Mouse (Mus musculus): ENCODE measurements around the gene Il12b. TPM values are rescaled to one million over a fixed set of nuclear protein-coding genes. Genes with fewer than 3 reads are reported as not detected.

Il12b gene
- polyA plus RNA-seq, 1 experiment from 2014 or later, result not detected

- 91% methylated on average over 4 of the region's 4 CpGs for WGBS
- H3K27ac ChIP-seq, result no peak overlapping the region
- H3K4me2 ChIP-seq, result no peak overlapping the region
- H3K36me3 ChIP-seq (replicated peaks), result no peaks in the 10 kb centered on the region
- H3K4me3 ChIP-seq, result no peak overlapping the region
- H3K27me3 ChIP-seq (replicated peaks), result no peaks in the 10 kb centered on the region
- no peaks in the 10 kb centered on the region; the same call in 1 of the 2 replicates for H3K4me1 ChIP-seq
- no peak for ATAC-seq (replicated peaks)
- H3K9ac ChIP-seq, result no peak overlapping the region
- H3K9me3 ChIP-seq, result no peaks in the 10 kb centered on the region
These were observed 4.5 kb upstream of the Il12b start for GRCm38 (mm10) chr11:44395401-44395800.

GRCm38 (mm10) chr11:44397551-44397950, 2.3 kb upstream of the Il12b start:
- WGBS, result 83% methylated on average over 3 of the region's 3 CpGs
- no peak for ATAC-seq (replicated peaks)

DNA sequence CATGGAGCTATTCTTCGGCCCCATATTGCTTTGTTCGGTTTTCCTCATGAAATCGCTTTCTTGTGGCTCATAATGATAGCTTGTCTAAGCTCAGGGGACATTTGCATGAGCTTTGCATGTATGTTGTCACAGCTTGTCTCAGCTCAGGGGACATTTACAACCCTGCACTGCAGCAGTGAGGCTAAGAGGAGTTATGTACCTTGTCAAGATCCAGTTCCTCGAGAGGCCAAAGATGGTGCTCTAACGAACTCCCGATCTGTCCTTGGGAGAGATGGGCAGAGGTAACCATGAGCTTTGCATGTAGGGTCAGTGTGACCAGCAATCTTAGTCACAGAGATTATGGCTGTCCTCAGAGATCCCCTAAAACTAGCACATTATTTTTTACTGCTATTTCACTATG, 1.5 kb upstream of the Il12b start:
- no peak overlapping the region for H3K9ac ChIP-seq
- no peaks in the 10 kb centered on the region for H3K9me3 ChIP-seq
- H3K36me3 ChIP-seq (replicated peaks), result no peaks in the 10 kb centered on the region
- no peak for ATAC-seq (replicated peaks)
- peak overlapping the region; percentile 65; the same call in 1 of the 2 replicates for H3K4me2 ChIP-seq
- H3K4me3 ChIP-seq, result no peak overlapping the region
- no peak overlapping the region for H3K27ac ChIP-seq
- no peaks in the 10 kb centered on the region; the same call in 1 of the 2 replicates for H3K4me1 ChIP-seq
- no peaks in the 10 kb centered on the region for H3K27me3 ChIP-seq (replicated peaks)
- 67% methylated on average over 6 of the region's 6 CpGs for WGBS

More at GRCm38 (mm10) chr11:44397551-44397950, 2.3 kb upstream of the Il12b start:
- Histone ChIP-seq H3K4me1 (no peaks in the 10 kb centered on the region; the same call in 1 of the 2 replicates), H3K9me3 (no peaks in the 10 kb centered on the region), H3K4me3 (no peak overlapping the region), H3K27me3 (replicated peaks) (no peaks in the 10 kb centered on the region), H3K36me3 (replicated peaks) (no peaks in the 10 kb centered on the region), H3K9ac (no peak overlapping the region), H3K27ac (no peak overlapping the region), H3K4me2 (no peak overlapping the region)

DNA sequence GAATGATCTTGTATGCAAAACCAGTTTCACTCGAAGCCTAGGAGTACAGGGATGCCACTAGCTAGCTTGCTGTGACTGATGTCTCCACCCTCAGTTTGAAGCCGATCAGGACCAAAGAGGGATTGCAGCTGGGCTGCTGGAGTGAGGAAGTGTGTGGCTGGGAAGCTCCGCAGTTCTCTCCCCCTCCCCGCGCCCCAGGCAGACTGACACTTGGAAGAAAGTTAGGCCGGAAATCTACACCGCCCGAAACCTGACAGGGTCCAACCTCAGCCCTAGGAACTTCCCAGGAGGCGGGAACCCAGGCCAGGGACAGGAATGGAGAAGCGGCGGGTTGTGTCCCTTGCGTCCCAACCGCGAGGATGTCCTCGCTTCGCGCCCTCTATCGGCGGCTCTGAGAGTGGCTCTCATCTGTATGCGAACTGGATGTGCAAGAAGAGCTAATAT, 1.1 kb upstream of the Il12b start:
- WGBS, result 5% methylated on average over 20 of the region's 20 CpGs
- H3K9me3 ChIP-seq, result no peaks in the 10 kb centered on the region
- H3K36me3 ChIP-seq (replicated peaks), result no peaks in the 10 kb centered on the region
- peak overlapping the region; percentile 39; the same call in 1 of the 2 replicates for H3K9ac ChIP-seq
- H3K4me1 ChIP-seq, result no peaks in the 10 kb centered on the region; the same call in 1 of the 2 replicates
- H3K4me3 ChIP-seq, result peak overlapping the region; percentile 34
- no peaks in the 10 kb centered on the region for H3K27me3 ChIP-seq (replicated peaks)
- H3K4me2 ChIP-seq, result peak overlapping the region; percentile 65
- ATAC-seq (replicated peaks), result peak; percentile 75
- no peak overlapping the region for H3K27ac ChIP-seq

- peaks cover 10% of the 10 kb centered on the region; the same call in 1 of the 2 replicates for H3K4me1 ChIP-seq
- no peak overlapping the region for H3K4me3 ChIP-seq
- ATAC-seq (replicated peaks), result peak; percentile 70; the same call in 1 of the 2 replicates
- H3K4me2 ChIP-seq, result no peak overlapping the region
- H3K27me3 ChIP-seq (replicated peaks), result no peaks in the 10 kb centered on the region
- no peak overlapping the region for H3K9ac ChIP-seq
- WGBS, result 47% methylated on average over 5 of the region's 5 CpGs
- no peak overlapping the region for H3K27ac ChIP-seq
- no peaks in the 10 kb centered on the region for H3K9me3 ChIP-seq
- no peaks in the 10 kb centered on the region for H3K36me3 ChIP-seq (replicated peaks)
These were observed 2.0 kb downstream of the Il12b start for GRCm38 (mm10) chr11:44401635-44402548.

DNA sequence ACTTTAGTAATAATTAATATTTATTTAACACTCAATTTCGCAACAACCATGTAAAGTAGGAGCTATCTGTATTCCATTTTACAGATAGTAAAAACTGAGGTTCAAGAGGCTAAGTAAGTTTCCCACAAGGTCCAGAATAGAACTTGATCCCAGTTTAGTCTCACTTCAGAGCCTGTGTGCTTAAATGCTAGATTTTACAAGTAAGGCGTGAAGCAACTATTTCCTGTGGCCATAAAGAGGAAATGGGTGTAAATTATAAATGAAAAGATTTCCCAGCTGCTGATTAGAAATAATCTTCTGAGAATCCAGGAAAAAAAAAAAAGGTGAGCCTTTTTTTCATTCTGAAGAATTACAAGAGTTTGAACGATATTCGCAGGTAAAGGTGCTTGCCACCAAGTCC, 5.2 kb downstream of the Il12b start:
- Histone ChIP-seq H3K4me1 (0 out of 2 replicates have a peak, but pooled peaks cover 10% of the 10 kb centered on the region), H3K9ac (no peak overlapping the region), H3K4me3 (no peak overlapping the region), H3K27me3 (replicated peaks) (0 out of 2 replicates have a peak, but pooled peaks cover 3% of the 10 kb centered on the region), H3K4me2 (no peak overlapping the region), H3K27ac (no peak overlapping the region), H3K36me3 (replicated peaks) (no peaks in the 10 kb centered on the region), H3K9me3 (no peaks in the 10 kb centered on the region)
- ATAC-seq (replicated peaks), result no peak
- 91% methylated on average over 4 of the region's 4 CpGs for WGBS

DNA sequence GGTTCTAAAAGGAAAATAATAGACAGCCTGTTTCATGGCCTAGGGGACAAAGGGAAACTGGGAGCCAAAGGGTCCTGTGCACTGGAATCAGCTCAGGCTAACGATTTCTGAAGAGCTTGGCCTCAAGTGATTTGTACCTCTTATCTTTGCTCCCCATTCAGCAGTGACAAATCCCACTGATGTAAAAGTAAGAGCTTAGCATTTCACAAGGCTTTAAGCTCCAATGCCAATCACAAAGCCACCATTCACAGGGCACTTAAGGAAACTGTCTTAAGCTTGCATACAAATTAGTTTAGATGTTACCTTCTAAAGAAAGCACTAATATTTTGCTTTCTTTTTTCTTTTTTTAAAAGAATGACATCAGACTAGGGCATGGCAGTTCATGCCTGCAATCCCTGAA, 6.1 kb downstream of the Il12b start:
- no peak overlapping the region for H3K9ac ChIP-seq
- peak; percentile 62 for ATAC-seq (replicated peaks)
- H3K4me1 ChIP-seq, result 0 out of 2 replicates have a peak, but pooled peaks cover 10% of the 10 kb centered on the region
- H3K27ac ChIP-seq, result no peak overlapping the region
- H3K36me3 ChIP-seq (replicated peaks), result no peaks in the 10 kb centered on the region
- no peak overlapping the region for H3K4me3 ChIP-seq
- no peaks in the 10 kb centered on the region for H3K9me3 ChIP-seq
- 8% methylated on average over 1 of the region's 1 CpGs for WGBS
- 0 out of 2 replicates have a peak, but pooled peaks cover 4% of the 10 kb centered on the region for H3K27me3 ChIP-seq (replicated peaks)
- H3K4me2 ChIP-seq, result no peak overlapping the region

GRCm38 (mm10) chr11:44406457-44406856, 6.6 kb downstream of the Il12b start:
- 46% methylated on average over 5 of the region's 5 CpGs for WGBS
- Histone ChIP-seq H3K9ac (no peak overlapping the region), H3K4me3 (no peak overlapping the region), H3K27ac (no peak overlapping the region), H3K4me1 (0 out of 2 replicates have a peak, but pooled peaks cover 10% of the 10 kb centered on the region), H3K4me2 (no peak overlapping the region), H3K36me3 (replicated peaks) (no peaks in the 10 kb centered on the region), H3K9me3 (no peaks in the 10 kb centered on the region), H3K27me3 (replicated peaks) (0 out of 2 replicates have a peak, but pooled peaks cover 4% of the 10 kb centered on the region)
- 0 out of 2 replicates have a peak, but pooled peaks have one; percentile 33 for ATAC-seq (replicated peaks)

- 14% methylated on average over 5 of the region's 5 CpGs for WGBS
- no peak for ATAC-seq (replicated peaks)
These were observed 8.8 kb downstream of the Il12b start for GRCm38 (mm10) chr11:44408626-44409025.

GRCm38 (mm10) chr11:44410413-44410812, 10.6 kb downstream of the Il12b start:
- Histone ChIP-seq H3K4me2 (no peak overlapping the region), H3K4me3 (no peak overlapping the region), H3K4me1 (0 out of 2 replicates have a peak, but pooled peaks cover 10% of the 10 kb centered on the region), H3K27me3 (replicated peaks) (0 out of 2 replicates have a peak, but pooled peaks cover 4% of the 10 kb centered on the region), H3K36me3 (replicated peaks) (no peaks in the 10 kb centered on the region), H3K27ac (no peak overlapping the region), H3K9me3 (no peaks in the 10 kb centered on the region), H3K9ac (no peak overlapping the region)
- 62% methylated on average over 3 of the region's 3 CpGs for WGBS
- ATAC-seq (replicated peaks), result no peak

More at GRCm38 (mm10) chr11:44408626-44409025, 8.8 kb downstream of the Il12b start:
- Histone ChIP-seq H3K9me3 (no peaks in the 10 kb centered on the region), H3K4me2 (no peak overlapping the region), H3K4me1 (0 out of 2 replicates have a peak, but pooled peaks cover 10% of the 10 kb centered on the region), H3K36me3 (replicated peaks) (no peaks in the 10 kb centered on the region), H3K27ac (no peak overlapping the region), H3K4me3 (no peak overlapping the region), H3K9ac (no peak overlapping the region), H3K27me3 (replicated peaks) (0 out of 2 replicates have a peak, but pooled peaks cover 4% of the 10 kb centered on the region)

DNA sequence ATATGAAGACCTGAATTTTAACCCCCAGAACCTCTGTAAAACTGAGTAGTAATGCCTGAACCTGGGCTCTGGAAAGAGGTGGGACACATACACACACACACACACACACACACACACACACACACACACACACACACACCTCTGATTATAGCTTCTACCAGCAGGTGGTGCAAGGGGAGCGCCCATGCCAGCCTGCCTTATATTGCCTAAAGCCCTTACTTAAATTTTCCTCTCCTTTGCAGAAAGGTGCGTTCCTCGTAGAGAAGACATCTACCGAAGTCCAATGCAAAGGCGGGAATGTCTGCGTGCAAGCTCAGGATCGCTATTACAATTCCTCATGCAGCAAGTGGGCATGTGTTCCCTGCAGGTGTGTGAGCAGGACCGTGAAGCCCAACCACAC, 12.4 kb downstream of the Il12b start:
- 89% methylated on average over 8 of the region's 8 CpGs for WGBS
- Histone ChIP-seq H3K27me3 (replicated peaks) (0 out of 2 replicates have a peak, but pooled peaks cover 4% of the 10 kb centered on the region), H3K4me2 (no peak overlapping the region), H3K27ac (no peak overlapping the region), H3K9ac (no peak overlapping the region), H3K4me3 (no peak overlapping the region), H3K36me3 (replicated peaks) (no peaks in the 10 kb centered on the region), H3K4me1 (no peaks in the 10 kb centered on the region), H3K9me3 (no peaks in the 10 kb centered on the region)
- no peak for ATAC-seq (replicated peaks)

DNA sequence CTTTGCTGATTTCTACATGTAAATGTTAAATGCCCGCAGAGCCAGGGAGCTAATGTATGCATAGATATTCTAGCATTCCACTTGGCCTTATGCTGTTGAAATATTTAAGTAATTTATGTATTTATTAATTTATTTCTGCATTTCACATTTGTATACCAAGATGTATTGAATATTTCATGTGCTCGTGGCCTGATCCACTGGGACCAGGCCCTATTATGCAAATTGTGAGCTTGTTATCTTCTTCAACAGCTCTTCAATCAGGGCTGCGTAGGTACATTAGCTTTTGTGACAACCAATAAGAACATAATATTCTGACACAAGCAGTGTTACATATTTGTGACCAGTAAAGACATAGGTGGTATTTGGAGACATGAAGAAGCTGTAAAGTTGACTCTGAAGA, 13.5 kb downstream of the Il12b start:
- H3K9ac ChIP-seq, result no peak overlapping the region
- no peaks in the 10 kb centered on the region for H3K4me1 ChIP-seq
- H3K27me3 ChIP-seq (replicated peaks), result 0 out of 2 replicates have a peak, but pooled peaks cover 4% of the 10 kb centered on the region
- no peaks in the 10 kb centered on the region for H3K36me3 ChIP-seq (replicated peaks)
- H3K4me3 ChIP-seq, result no peak overlapping the region
- WGBS, result 55% methylated on average over 3 of the region's 3 CpGs
- H3K4me2 ChIP-seq, result no peak overlapping the region
- no peak; the same call in 1 of the 2 replicates for ATAC-seq (replicated peaks)
- no peak overlapping the region for H3K27ac ChIP-seq
- H3K9me3 ChIP-seq, result no peaks in the 10 kb centered on the region

Data from midbrain, embryonic 15.5 days (tissue).